Mouse (Mus musculus) spleen, adult 18-20 months (tissue): ENCODE data around the gene Csrnp1.

Experiments
- DNase-seq, 2 experiments: peaks; one replicate each; pipeline ENCODE4 v3.0.0; 2022; ENCODE audit warnings: mixed read lengths in 2 of 2

Csrnp1 gene

GRCm38 (mm10) chr9:120001945-120002725 is 17.7 kb upstream of the Csrnp1 start:
- DNase-seq, result peak; percentile 61 to 71

GRCm38 (mm10) chr9:120000761-120001160 is 16.3 kb upstream of the Csrnp1 start:
- DNase-seq, result no peak

- DNase-seq, result no peak
Observed at GRCm38 (mm10) chr9:119999636-120000035, 15.2 kb upstream of the Csrnp1 start.

GRCm38 (mm10) chr9:119998776-119999175 is 14.3 kb upstream of the Csrnp1 start:
- no peak for DNase-seq

GRCm38 (mm10) chr9:119996080-119996479 is 11.6 kb upstream of the Csrnp1 start:
- DNase-seq, result no peak

GRCm38 (mm10) chr9:119994207-119994606 is 9.7 kb upstream of the Csrnp1 start:
- no peak for DNase-seq

GRCm38 (mm10) chr9:119993092-119993844 is 8.8 kb upstream of the Csrnp1 start:
- no peak for DNase-seq

- no peak for DNase-seq
Observed at GRCm38 (mm10) chr9:119991310-119991709, 6.9 kb upstream of the Csrnp1 start.

- peak in 1 of 2 experiments; percentile 49 for DNase-seq
Observed at GRCm38 (mm10) chr9:119988304-119988703, 3.8 kb upstream of the Csrnp1 start.

GRCm38 (mm10) chr9:119985881-119986574 is 1.6 kb upstream of the Csrnp1 start:
- no peak for DNase-seq

GRCm38 (mm10) chr9:119983585-119984535 is 598 bp downstream of the Csrnp1 start:
- peak; percentile 90 to 91 for DNase-seq

GRCm38 (mm10) chr9:119982956-119983551 is 1.4 kb downstream of the Csrnp1 start:
- DNase-seq, result peak; percentile 69 to 73

GRCm38 (mm10) chr9:119982241-119982811 is 2.1 kb downstream of the Csrnp1 start:
- DNase-seq, result peak; percentile 72 to 74

- DNase-seq, result peak; percentile 70 to 71
Observed at GRCm38 (mm10) chr9:119981183-119982179, 3.0 kb downstream of the Csrnp1 start.

- no peak for DNase-seq
Observed at GRCm38 (mm10) chr9:119980770-119981182, 3.7 kb downstream of the Csrnp1 start.

- DNase-seq, result no peak
Observed at GRCm38 (mm10) chr9:119979749-119980148, 4.7 kb downstream of the Csrnp1 start.

- DNase-seq, result no peak
Observed at GRCm38 (mm10) chr9:119978811-119979441, 5.5 kb downstream of the Csrnp1 start.

- peak; percentile 68 to 69 for DNase-seq
Observed at GRCm38 (mm10) chr9:119978151-119978810, 6.2 kb downstream of the Csrnp1 start.

GRCm38 (mm10) chr9:119977557-119978060 is 6.8 kb downstream of the Csrnp1 start:
- no peak for DNase-seq
